Mouse (Mus musculus) MEL (cell line): ENCODE measurements at regions not wholly inside any gene's neighbourhood (a gene's known extent, or its start where the extent isn't known, plus 50 kb on each side); places are given as distances from the start of the nearest gene placed in this dataset.

ENCODE experiments used
- DNase-seq: peaks from one replicate; pipeline ENCODE4 v3.0.0; 2011; ENCODE audit warnings: low read depth, low spot score
- H3K27ac ChIP-seq: 2 replicates; pipeline ENCODE4 v1.5.1; 2012; ENCODE audit warnings: low read depth, mild to moderate bottlenecking, control low read depth, low read length, moderate library complexity; ENCODE audit not compliant: control insufficient read depth
- H3K27me3 ChIP-seq, 2 experiments: fragments of 150-350 bp in 1 of 2; sonication (generic) in 1 of 2; 2 replicates each; pipeline ENCODE4 v1.6.1; 2012; ENCODE audit warnings: low read length in 2 of 2, mild to moderate bottlenecking in 2 of 2, improper control_type of control experiment in 1 of 2, moderate library complexity in 1 of 2; ENCODE audit not compliant: insufficient read depth in 2 of 2, control insufficient read depth in 1 of 2
- H3K36me3 ChIP-seq, 2 experiments: 2 replicates each; pipeline ENCODE4 v1.6.1; 2012 to 2014; ENCODE audit warnings: low read length in 2 of 2, improper control_type of control experiment in 1 of 2, inconsistent platforms in 1 of 2, mild to moderate bottlenecking in 1 of 2; ENCODE audit not compliant: insufficient read depth in 2 of 2, control insufficient read depth in 1 of 2
- H3K4me1 ChIP-seq, 2 experiments: fragments of 150-350 bp in 1 of 2; sonication (generic) in 1 of 2; 2 replicates each; pipeline ENCODE4 v1.6.1; 2012; ENCODE audit warnings: low read length in 2 of 2, improper control_type of control experiment in 1 of 2, mild to moderate bottlenecking in 1 of 2; ENCODE audit not compliant: insufficient read depth in 2 of 2, control insufficient read depth in 1 of 2
- H3K4me3 ChIP-seq, 2 experiments: fragments of 150-350 bp in 1 of 2; sonication (generic) in 1 of 2; 2 replicates each; pipeline ENCODE4 v1.5.1; 2012; ENCODE audit warnings: low read depth in 2 of 2, low read length in 2 of 2, mild to moderate bottlenecking in 2 of 2, moderate library complexity in 2 of 2, control low read depth in 1 of 2, improper control_type of control experiment in 1 of 2; ENCODE audit not compliant: control insufficient read depth in 1 of 2, insufficient read depth in 1 of 2
- H3K79me2 ChIP-seq: 2 replicates; pipeline ENCODE4 v1.6.1; 2012; ENCODE audit warnings: mild to moderate bottlenecking, low read length, moderate library complexity; ENCODE audit not compliant: control insufficient read depth, poor library complexity, insufficient read depth
- H3K9ac ChIP-seq: 2 replicates; pipeline ENCODE4 v1.6.1; 2012; ENCODE audit warnings: low read depth, mild to moderate bottlenecking, control low read depth, low read length, moderate library complexity; ENCODE audit not compliant: control insufficient read depth, poor library complexity, severe bottlenecking
- H3K9me3 ChIP-seq: fragments of 150-350 bp; sonication (generic); replicated peaks from 2 replicates; pipeline ENCODE4 v1.6.1; 2012; ENCODE audit warnings: mild to moderate bottlenecking, low read length, improper control_type of control experiment, moderate library complexity; ENCODE audit not compliant: insufficient read depth
- BHLHE40 ChIP-seq: IDR thresholded peaks from 2 replicates; pipeline ENCODE4 v1.6.1; 2012; ENCODE audit warnings: low read depth, mild to moderate bottlenecking, inconsistent platforms, low read length, improper control_type of control experiment, borderline replicate concordance
- CHD1 ChIP-seq: IDR thresholded peaks from 2 replicates; pipeline ENCODE4 v1.6.1; 2012; ENCODE audit warnings: low read depth, mild to moderate bottlenecking, inconsistent platforms, low read length, improper control_type of control experiment
- CTCF ChIP-seq, 3 experiments: IDR thresholded peaks in 2 of 3; conservative IDR thresholded peaks in 1 of 3; 2 replicates each; pipeline ENCODE4 v1.5.1; 2011 to 2012; ENCODE audit warnings: low read length in 3 of 3, low read depth in 2 of 3, mild to moderate bottlenecking in 2 of 3, improper control_type of control experiment in 1 of 3, inconsistent platforms in 1 of 3, mixed read lengths in 1 of 3, moderate library complexity in 1 of 3; ENCODE audit not compliant: control insufficient read depth in 1 of 3, insufficient read depth in 1 of 3, poor library complexity in 1 of 3, severe bottlenecking in 1 of 3
- EP300 ChIP-seq, 2 experiments: IDR thresholded peaks; 2 replicates each; pipeline ENCODE4 v1.6.1; 2011; ENCODE audit warnings: improper control_type of control experiment in 2 of 2, low read length in 2 of 2, low read depth in 1 of 2, mild to moderate bottlenecking in 1 of 2
- GATA1 ChIP-seq: IDR thresholded peaks from 2 replicates; pipeline ENCODE4 v1.6.1; 2011; ENCODE audit warnings: low read depth, low read length, improper control_type of control experiment
- HCFC1 ChIP-seq: IDR thresholded peaks from 2 replicates; pipeline ENCODE4 v1.6.1; 2012; ENCODE audit warnings: low read depth, mild to moderate bottlenecking, inconsistent platforms, low read length, improper control_type of control experiment, moderate library complexity
- JUND ChIP-seq: IDR thresholded peaks from 2 replicates; pipeline ENCODE4 v1.6.1; 2011; ENCODE audit warnings: low read depth, mild to moderate bottlenecking, improper control_type of control experiment, low read length
- KAT2A ChIP-seq: conservative IDR thresholded peaks from 2 replicates; pipeline ENCODE4 v1.6.1; 2012; ENCODE audit warnings: low read depth, low read length, improper control_type of control experiment, inconsistent platforms
- MAFK ChIP-seq: IDR thresholded peaks from 2 replicates; pipeline ENCODE4 v1.6.1; 2011; ENCODE audit warnings: low read depth, mild to moderate bottlenecking, low read length, improper control_type of control experiment, borderline replicate concordance
- MAX ChIP-seq: IDR thresholded peaks from 2 replicates; pipeline ENCODE4 v1.6.1; 2011; ENCODE audit warnings: low read length, improper control_type of control experiment
- MAZ ChIP-seq: IDR thresholded peaks from 2 replicates; pipeline ENCODE4 v1.6.1; 2012; ENCODE audit warnings: low read depth, mild to moderate bottlenecking, inconsistent platforms, low read length, improper control_type of control experiment
- MEF2A ChIP-seq: IDR thresholded peaks from 2 replicates; pipeline ENCODE4 v1.6.1; 2014; ENCODE audit warnings: low read depth, mild to moderate bottlenecking, inconsistent platforms, low read length, improper control_type of control experiment; ENCODE audit not compliant: poor library complexity, insufficient replicate concordance, severe bottlenecking; ENCODE audit errors: extremely low read depth
- MXI1 ChIP-seq: IDR thresholded peaks from 2 replicates; pipeline ENCODE4 v1.6.1; 2011; ENCODE audit warnings: mild to moderate bottlenecking, low read depth, low read length, improper control_type of control experiment
- MYB ChIP-seq: IDR thresholded peaks from 2 replicates; pipeline ENCODE4 v1.6.1; 2011; ENCODE audit warnings: mild to moderate bottlenecking, low read depth, low read length, improper control_type of control experiment
- NELFE ChIP-seq: IDR thresholded peaks from 2 replicates; pipeline ENCODE4 v1.6.1; 2011; ENCODE audit warnings: low read depth, low read length, improper control_type of control experiment
- POLR2A ChIP-seq, 2 experiments: IDR thresholded peaks; 2 replicates each; pipeline ENCODE4 v1.6.1; 2011 to 2012; ENCODE audit warnings: low read length in 2 of 2, mild to moderate bottlenecking in 2 of 2, control low read depth in 1 of 2, improper control_type of control experiment in 1 of 2, low read depth in 1 of 2, moderate library complexity in 1 of 2; ENCODE audit not compliant: control insufficient read depth in 1 of 2, insufficient read depth in 1 of 2, poor library complexity in 1 of 2
- POLR2AphosphoS2 ChIP-seq: IDR thresholded peaks from 2 replicates; pipeline ENCODE4 v1.6.1; 2011; ENCODE audit warnings: low read length, improper control_type of control experiment
- RAD21 ChIP-seq: IDR thresholded peaks from 2 replicates; pipeline ENCODE4 v1.6.1; 2011; ENCODE audit warnings: mild to moderate bottlenecking, low read depth, low read length, improper control_type of control experiment
- RCOR1 ChIP-seq: IDR thresholded peaks from 2 replicates; pipeline ENCODE4 v1.6.1; 2012; ENCODE audit warnings: low read depth, mild to moderate bottlenecking, inconsistent platforms, low read length, improper control_type of control experiment
- SIN3A ChIP-seq: IDR thresholded peaks from 2 replicates; pipeline ENCODE4 v1.6.1; 2012; ENCODE audit warnings: low read length, improper control_type of control experiment, inconsistent platforms
- SMC3 ChIP-seq: IDR thresholded peaks from 2 replicates; pipeline ENCODE4 v1.6.1; 2011; ENCODE audit warnings: low read depth, low read length, improper control_type of control experiment
- TAL1 ChIP-seq: IDR thresholded peaks from 2 replicates; pipeline ENCODE4 v1.6.1; 2012; ENCODE audit warnings: mild to moderate bottlenecking, inconsistent platforms, low read length, moderate library complexity, mixed read lengths
- UBTF ChIP-seq: IDR thresholded peaks from 2 replicates; pipeline ENCODE4 v1.6.1; 2012; ENCODE audit warnings: low read depth, mild to moderate bottlenecking, inconsistent platforms, low read length, improper control_type of control experiment, moderate library complexity, borderline replicate concordance; ENCODE audit not compliant: insufficient read depth
- USF1 ChIP-seq: IDR thresholded peaks from 2 replicates; pipeline ENCODE4 v1.6.1; 2014; ENCODE audit warnings: low read depth, mild to moderate bottlenecking, inconsistent platforms, low read length, improper control_type of control experiment, moderate library complexity
- USF2 ChIP-seq, 2 experiments: IDR thresholded peaks; 2 replicates each; pipeline ENCODE4 v1.6.1; 2011 to 2012; ENCODE audit warnings: improper control_type of control experiment in 2 of 2, low read length in 2 of 2, borderline replicate concordance in 1 of 2, inconsistent platforms in 1 of 2, low read depth in 1 of 2, mild to moderate bottlenecking in 1 of 2; ENCODE audit not compliant: insufficient read depth in 1 of 2
- ZC3H11A ChIP-seq: IDR thresholded peaks from 2 replicates; pipeline ENCODE4 v1.6.1; 2012; ENCODE audit warnings: low read depth, mild to moderate bottlenecking, inconsistent platforms, low read length, improper control_type of control experiment
- ZMIZ1 ChIP-seq: IDR thresholded peaks from 2 replicates; pipeline ENCODE4 v1.6.1; 2012; ENCODE audit warnings: low read depth, mild to moderate bottlenecking, inconsistent platforms, low read length, improper control_type of control experiment, moderate library complexity
- ZNF384 ChIP-seq: IDR thresholded peaks from 2 replicates; pipeline ENCODE4 v1.6.1; 2012; ENCODE audit warnings: low read depth, mild to moderate bottlenecking, inconsistent platforms, low read length, improper control_type of control experiment

DNA sequence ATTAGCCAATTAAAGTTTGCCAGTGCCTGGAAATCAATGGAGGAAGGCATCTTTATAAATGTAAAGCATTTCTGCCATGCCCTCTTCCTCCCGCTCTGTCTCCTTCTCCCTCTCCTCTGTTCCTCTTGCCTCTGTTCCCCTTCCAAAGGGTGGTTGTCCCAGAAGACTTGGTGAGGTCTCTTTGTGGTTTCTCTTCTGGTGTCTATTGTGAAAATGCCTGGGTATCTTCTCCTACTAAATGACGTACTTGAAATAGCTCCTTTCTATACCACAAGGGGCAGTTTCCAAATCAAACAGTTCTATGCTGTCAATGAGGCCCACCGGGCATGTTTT, 202.1 kb downstream of the Cd47 start:
- no peak overlapping the region for H3K4me3 ChIP-seq
- DNase-seq = no peak

DNA sequence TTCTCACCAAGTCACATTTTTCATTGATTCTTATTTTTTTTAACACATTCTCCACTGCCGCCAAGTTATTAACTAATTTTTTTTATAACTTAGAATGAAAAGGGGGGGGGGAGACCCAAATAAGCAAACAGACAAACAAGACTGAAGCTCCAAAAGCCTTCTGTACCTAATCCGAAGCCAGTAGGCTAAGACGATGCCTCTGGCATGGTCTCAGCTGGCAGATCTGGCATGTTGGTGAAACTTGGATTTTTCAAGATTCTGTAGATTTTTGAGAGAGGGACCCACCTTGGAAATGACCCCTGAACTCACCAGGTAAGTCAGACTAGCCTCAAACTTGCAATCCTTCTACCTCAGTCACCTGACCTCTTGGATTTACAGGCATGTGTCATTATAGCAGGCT, 208.7 kb downstream of the Cd47 start:
- Histone ChIP-seq H3K36me3 (peaks cover 0 to 2% of the 10 kb centered on the region in 2 experiments; a peak in 1 of 4 replicates), H3K9ac (no peak overlapping the region), H3K4me3 (no peak overlapping the region)

More for the DNA sequence above, 202.1 kb downstream of the Cd47 start:
- Histone ChIP-seq H3K9ac (no peak overlapping the region), H3K27ac (no peak overlapping the region), H3K4me1 (peaks cover 0 to 3% of the 10 kb centered on the region in 2 experiments; a peak in 1 of 4 replicates), H3K36me3 (no peaks in the 10 kb centered on the region), H3K79me2 (no peaks in the 10 kb centered on the region), H3K9me3 (no peaks in the 10 kb centered on the region), H3K27me3 (no peaks in the 10 kb centered on the region)
- TF ChIP-seq CHD1 (no peak), MAZ (no peak), MXI1 (no peak), KAT2A (no peak)

DNA sequence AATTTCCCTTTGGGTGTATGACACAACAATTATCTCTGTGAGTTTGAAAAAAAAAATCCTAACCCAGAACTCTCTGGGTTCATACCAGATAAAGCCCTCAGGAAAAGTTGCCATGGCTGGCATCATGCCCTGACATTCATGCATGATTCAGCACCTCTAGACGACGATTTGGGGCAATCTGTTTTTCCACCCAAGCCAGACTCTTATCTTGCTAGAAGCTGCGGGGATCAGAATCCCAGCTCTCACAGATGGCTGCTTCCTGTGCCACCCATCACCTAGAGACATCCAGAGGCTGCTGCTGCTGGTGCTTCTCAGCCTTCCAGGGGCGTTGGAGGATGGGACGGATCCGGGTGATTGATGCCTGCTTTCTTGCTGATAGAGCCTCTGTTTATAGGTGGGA, 209.2 kb downstream of the Cd47 start:
- Histone ChIP-seq H3K9ac (no peak overlapping the region), H3K27ac (no peak overlapping the region), H3K27me3 (no peaks in the 10 kb centered on the region; a peak in 1 of 4 replicates), H3K4me1 (no peaks in the 10 kb centered on the region), H3K4me3 (no peak overlapping the region), H3K36me3 (peaks cover 0 to 2% of the 10 kb centered on the region in 2 experiments; a peak in 1 of 4 replicates), H3K9me3 (no peaks in the 10 kb centered on the region), H3K79me2 (no peaks in the 10 kb centered on the region)
- peak; percentile 72 for DNase-seq
- TF ChIP-seq TAL1 = peak; percentile 20; the same call in 1 of the 2 replicates
- TF ChIP-seq USF2 (IDR thresholded peaks at IDR 0.05; ENCODE audit: borderline replicate concordance in 1 of 2, insufficient read depth in 1 of 2, low read depth in 1 of 2, low read length in 2 of 2) = no peak
- TF ChIP-seq CTCF (IDR thresholded peaks at IDR 0.05 in 2 of 3, conservative IDR thresholded peaks at IDR 0.05 in 1 of 3; ENCODE audit: control insufficient read depth in 1 of 3, insufficient read depth in 1 of 3, low read depth in 2 of 3, low read length in 3 of 3, poor library complexity in 1 of 3, severe bottlenecking in 1 of 3) = no peak
- TF ChIP-seq KAT2A = no peak
- TF ChIP-seq ZMIZ1 = no peak
- TF ChIP-seq ZC3H11A = no peak
- peak; percentile 98 for TF ChIP-seq RCOR1
- TF ChIP-seq EP300 (IDR thresholded peaks at IDR 0.05; ENCODE audit: low read depth in 1 of 2, low read length in 2 of 2) = peak; percentile 79
- TF ChIP-seq MYB = no peak
- peak; percentile 56; the same call in 1 of the 2 replicates for TF ChIP-seq MAFK
- TF ChIP-seq NELFE = no peak
- TF ChIP-seq MEF2A = no peak
- TF ChIP-seq CHD1 = no peak
- TF ChIP-seq JUND = no peak
- TF ChIP-seq RAD21 = no peak
- TF ChIP-seq POLR2A (IDR thresholded peaks at IDR 0.05; ENCODE audit: control insufficient read depth in 1 of 2, insufficient read depth in 1 of 2, low read depth in 1 of 2, low read length in 2 of 2, poor library complexity in 1 of 2) = no peak
- no peak for TF ChIP-seq UBTF
- peak; percentile 81; the same call in 1 of the 2 replicates for TF ChIP-seq GATA1
- TF ChIP-seq MAZ = no peak
- TF ChIP-seq MAX = no peak
- no peak for TF ChIP-seq MXI1

More for the DNA sequence above, 208.7 kb downstream of the Cd47 start:
- TF ChIP-seq SMC3 (no peak), RCOR1 (no peak), KAT2A (no peak), ZNF384 (no peak), JUND (no peak), POLR2AphosphoS2 (no peak), USF1 (no peak), CHD1 (no peak), HCFC1 (no peak), GATA1 (no peak), SIN3A (no peak), BHLHE40 (no peak), TAL1 (no peak), MYB (no peak), MAX (no peak)
- Histone ChIP-seq H3K79me2 (no peaks in the 10 kb centered on the region), H3K4me1 (no peaks in the 10 kb centered on the region), H3K9me3 (no peaks in the 10 kb centered on the region), H3K27ac (no peak overlapping the region), H3K27me3 (no peaks in the 10 kb centered on the region; a peak in 1 of 4 replicates)
- DNase-seq = no peak
